Mouse (Mus musculus) heart, embryonic 14.5 days (tissue): ENCODE measurements at regions not wholly inside any gene's neighbourhood (a gene's known extent, or its start where the extent isn't known, plus 50 kb on each side); places are given as distances from the start of the nearest gene placed in this dataset. TPM values are rescaled to one million over a fixed set of nuclear protein-coding genes. Genes with fewer than 3 reads are reported as not detected.

Experiments used
- microRNA-seq: library from miRNA; unstranded; fragments of <30 nt; microRNA quantifications from one replicate; pipeline ENCODE4, GENCODE M21; 2016

Small RNA genes lying in the stretch of these regions (microRNA-seq; reads per million reads assigned to microRNA genes)
- gene Gm25025, result not detected
